9 mouse cellular contexts compared by ENCODE assay signal in genomic region chr2:160225450-160225849, GRCm38 (mm10).
DNase-seq lines count a peak whose midpoint lies in the region; ATAC-seq lines count a peak whose summit lies in the region.
"Had no signal": no experiment of that assay in that cellular context is flagged by ENCODE, and none has a peak within 500 bp of the region (broad histone marks: within the 10 kb centered on the region; RNA-seq: fewer than 3 reads in every experiment).

No protein-coding gene starts in this region.

- ATAC-seq in kidney, embryonic 14.5 days (ENCODE audit: low FRiP score, low TSS enrichment): 0 out of 2 replicates have a peak, but pooled peaks have one; percentile 20
- ATAC-seq in megakaryocyte progenitor cell, adult 5-6 weeks (replicated peaks; ENCODE audit: poor library complexity): peak; percentile 95
- no peak for ATAC-seq in hindbrain, embryonic 11.5 days (ENCODE audit: low FRiP score)
- no peak for ATAC-seq in hindbrain, embryonic 14.5 days (ENCODE audit: low FRiP score)

- WGBS in kidney, embryonic 14.5 days: 68% methylated on average over 5 of the region's 5 CpGs
- 77% methylated on average over 5 of the region's 5 CpGs for WGBS in hindbrain, embryonic 11.5 days
- 81% methylated on average over 5 of the region's 5 CpGs for WGBS in hindbrain, embryonic 14.5 days

- H3K27ac ChIP-seq in kidney, embryonic 14.5 days (ENCODE audit: low read depth, low read length): no peak overlapping the region
- H3K27ac ChIP-seq in hindbrain, embryonic 11.5 days (ENCODE audit: low read depth, low read length): no peak overlapping the region
- H3K27ac ChIP-seq in hindbrain, embryonic 14.5 days: no peak overlapping the region

- H3K36me3 ChIP-seq in kidney, embryonic 14.5 days (ENCODE audit: control insufficient read depth, insufficient read depth, low read length): no peaks in the 10 kb centered on the region
- H3K36me3 ChIP-seq in hindbrain, embryonic 11.5 days (ENCODE audit: control insufficient read depth, insufficient read depth, low read length): no peaks in the 10 kb centered on the region
- H3K36me3 ChIP-seq in hindbrain, embryonic 14.5 days (replicated peaks; ENCODE audit: control insufficient read depth, insufficient read depth): no peaks in the 10 kb centered on the region

- H3K4me3 ChIP-seq in kidney, embryonic 14.5 days (ENCODE audit: low read length): no peak overlapping the region
- H3K4me3 ChIP-seq in hindbrain, embryonic 11.5 days (ENCODE audit: low read depth, low read length): no peak overlapping the region
- H3K4me3 ChIP-seq in hindbrain, embryonic 14.5 days (replicated peaks; ENCODE audit: low read length): no peak overlapping the region

- H3K4me2 ChIP-seq in kidney, embryonic 14.5 days (replicated peaks; ENCODE audit: low read depth, low read length): no peak overlapping the region
- no peak overlapping the region for H3K4me2 ChIP-seq in hindbrain, embryonic 11.5 days (replicated peaks; ENCODE audit: low read depth, low read length)
- H3K4me2 ChIP-seq in hindbrain, embryonic 14.5 days (replicated peaks): no peak overlapping the region

- H3K27me3 ChIP-seq in kidney, embryonic 14.5 days (ENCODE audit: control insufficient read depth, insufficient read depth, low read length): no peaks in the 10 kb centered on the region
- peaks cover 17% of the 10 kb centered on the region; the same call in 1 of the 2 replicates for H3K27me3 ChIP-seq in hindbrain, embryonic 11.5 days (ENCODE audit: control insufficient read depth, insufficient read depth, low read length)
- peaks cover 11% of the 10 kb centered on the region; the same call in 1 of the 2 replicates for H3K27me3 ChIP-seq in hindbrain, embryonic 14.5 days (ENCODE audit: control insufficient read depth, insufficient read depth, low read length)

- H3K4me1 ChIP-seq in kidney, embryonic 14.5 days (ENCODE audit: control insufficient read depth, insufficient read depth, low read length): no peaks in the 10 kb centered on the region
- no peaks in the 10 kb centered on the region for H3K4me1 ChIP-seq in hindbrain, embryonic 11.5 days (replicated peaks; ENCODE audit: control insufficient read depth, insufficient read depth, low read length)
- no peaks in the 10 kb centered on the region for H3K4me1 ChIP-seq in hindbrain, embryonic 14.5 days (replicated peaks; ENCODE audit: control insufficient read depth, insufficient read depth, low read length)

- H3K9ac ChIP-seq in kidney, embryonic 14.5 days (ENCODE audit: low read depth, low read length): no peak overlapping the region
- no peak overlapping the region for H3K9ac ChIP-seq in hindbrain, embryonic 11.5 days (ENCODE audit: low read depth, low read length)
- no peak overlapping the region for H3K9ac ChIP-seq in hindbrain, embryonic 14.5 days

- no peaks in the 10 kb centered on the region for H3K9me3 ChIP-seq in kidney, embryonic 14.5 days (ENCODE audit: control insufficient read depth, low read length)
- no peaks in the 10 kb centered on the region for H3K9me3 ChIP-seq in hindbrain, embryonic 11.5 days (ENCODE audit: control insufficient read depth, low read length)
- no peaks in the 10 kb centered on the region for H3K9me3 ChIP-seq in hindbrain, embryonic 14.5 days (ENCODE audit: control insufficient read depth, low read length)

- DNase-seq in kidney, adult 11 months: peak; percentile 75
- DNase-seq in kidney, postnatal 4 days: no peak
- peak; percentile 64 for DNase-seq in adrenal gland, postnatal 10 days
- DNase-seq in thymus, postnatal 25 days: no peak
- no peak for DNase-seq in hindbrain, embryonic 11.5 days (ENCODE audit: low spot score)
- DNase-seq in hindbrain, embryonic 14.5 days (ENCODE audit: low spot score): no peak
- DNase-seq: cerebellum, adult 9-10 months had no signal

Comparison
In these comparisons a context has a peak if more than half of its experiments do, and no peak if none do; other contexts are left out.
1. DNase-seq: peak in kidney, adult 11 months (single experiment) and adrenal gland, postnatal 10 days (single experiment); none in kidney, postnatal 4 days (0 of 2), thymus, postnatal 25 days (single experiment), hindbrain, embryonic 11.5 days (single experiment) and hindbrain, embryonic 14.5 days (single experiment).
2. ATAC-seq: peak in kidney, embryonic 14.5 days (single experiment) and megakaryocyte progenitor cell, adult 5-6 weeks (single experiment); none in hindbrain, embryonic 11.5 days (single experiment) and hindbrain, embryonic 14.5 days (single experiment).